Comparison of ENCODE assay signal across 23 mouse cellular contexts in the genomic region with DNA sequence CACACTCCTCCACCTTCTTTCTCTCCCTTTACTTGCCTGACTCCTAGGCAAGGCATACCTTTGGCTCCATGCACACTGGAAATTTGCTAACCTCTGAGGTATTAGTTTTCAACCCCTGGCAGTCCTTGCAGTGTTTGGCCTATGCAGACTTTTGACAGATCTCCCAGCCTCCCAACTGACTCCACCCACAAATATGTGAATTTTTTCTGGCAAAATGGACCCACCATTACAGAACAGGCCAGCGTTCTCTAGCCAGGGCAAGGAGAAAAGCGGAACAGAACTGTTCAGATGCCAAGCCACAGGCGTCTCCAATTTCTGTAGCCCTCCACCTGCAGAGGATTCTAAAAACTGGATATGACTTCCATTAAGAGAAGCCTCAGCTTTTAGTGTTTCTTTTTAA.
A peak's percentile ranks its signal among the peaks of the same experiment; 100 is the strongest.
DNase-seq lines count a peak whose midpoint lies in the region; ATAC-seq and TF ChIP-seq lines count a peak whose summit lies in the region.
"Had no signal": no experiment of that assay in that cellular context is flagged by ENCODE, and none has a peak within 500 bp of the region (broad histone marks: within the 10 kb centered on the region; RNA-seq: fewer than 3 reads in every experiment).

No protein-coding gene starts in this region.

- H3K79me2 ChIP-seq in heart, adult 2 months (replicated peaks; ENCODE audit: control insufficient read depth, insufficient read depth, low read length): no peaks in the 10 kb centered on the region

- intact Hi-C loops in gastrocnemius, adult 2 months (cut with DNase I): no loop called here
- intact Hi-C loops in heart, adult 2 months (cut with DNase I): no loop called here

- peak; percentile 21 for DNase-seq in gastrocnemius, adult 2 months
- DNase-seq in gastrocnemius, postnatal 10 days: no peak
- DNase-seq in limb, embryonic 10.5 days (ENCODE audit: low spot score): no peak
- peak; percentile 93 for DNase-seq in fibroblast of lung, adult 2 months (ENCODE audit: low read depth)
- no peak for DNase-seq in retina, embryonic 14.5 days (ENCODE audit: low spot score)
- DNase-seq in heart, adult 2 months: no peak
- DNase-seq: adrenal gland, postnatal 14 days; B cell, adult 2 months; cerebellum, adult 18-20 months; cerebellum, postnatal 10 days; embryo, embryonic 11 days; kidney, adult 18-20 months had no signal

- no peaks in the 10 kb centered on the region for H3K9me3 ChIP-seq in limb, embryonic 15.5 days
- no peaks in the 10 kb centered on the region for H3K9me3 ChIP-seq in limb, embryonic 10.5 days (replicated peaks)
- H3K9me3 ChIP-seq in embryonic facial prominence, embryonic 13.5 days: no peaks in the 10 kb centered on the region
- H3K9me3 ChIP-seq: embryonic facial prominence, embryonic 15.5 days; forebrain, embryonic 12.5 days; G1E; heart, embryonic 12.5 days; hindbrain, embryonic 10.5 days; intestine, embryonic 15.5 days had no signal

- peaks cover 5% of the 10 kb centered on the region; the same call in 1 of the 2 replicates for H3K36me3 ChIP-seq in limb, embryonic 15.5 days
- no peaks in the 10 kb centered on the region for H3K36me3 ChIP-seq in limb, embryonic 10.5 days
- H3K36me3 ChIP-seq in embryonic facial prominence, embryonic 13.5 days: no peaks in the 10 kb centered on the region
- no peaks in the 10 kb centered on the region for H3K36me3 ChIP-seq in heart, adult 2 months (ENCODE audit: control insufficient read depth, insufficient read depth, low read length)
- H3K36me3 ChIP-seq: embryonic facial prominence, embryonic 15.5 days; forebrain, embryonic 12.5 days; G1E; heart, embryonic 12.5 days; hindbrain, embryonic 10.5 days; intestine, embryonic 15.5 days had no signal

- no peak overlapping the region for H3K27ac ChIP-seq in gastrocnemius, adult 2 months
- no peak overlapping the region for H3K27ac ChIP-seq in limb, embryonic 15.5 days
- H3K27ac ChIP-seq in limb, embryonic 10.5 days: no peak overlapping the region
- H3K27ac ChIP-seq in embryonic facial prominence, embryonic 13.5 days: peak overlapping the region; percentile 62
- H3K27ac ChIP-seq in heart, adult 2 months: no peak overlapping the region
- H3K27ac ChIP-seq: embryonic facial prominence, embryonic 15.5 days; forebrain, embryonic 12.5 days; hindbrain, embryonic 10.5 days; hindbrain, embryonic 14.5 days; intestine, embryonic 15.5 days had no signal

- H3K4me3 ChIP-seq in gastrocnemius, adult 2 months: no peak overlapping the region
- H3K4me3 ChIP-seq in limb, embryonic 15.5 days: no peak overlapping the region
- no peak overlapping the region for H3K4me3 ChIP-seq in limb, embryonic 10.5 days
- no peak overlapping the region for H3K4me3 ChIP-seq in embryonic facial prominence, embryonic 13.5 days
- H3K4me3 ChIP-seq in heart, adult 2 months: no peak overlapping the region
- H3K4me3 ChIP-seq: embryonic facial prominence, embryonic 15.5 days; forebrain, embryonic 12.5 days; heart, embryonic 12.5 days; hindbrain, embryonic 10.5 days; intestine, embryonic 15.5 days had no signal

- 0 out of 2 replicates have a peak, but pooled peaks have one; percentile 35 for ATAC-seq in limb, embryonic 15.5 days (ENCODE audit: insufficient number of reproducible peaks, low FRiP score, low TSS enrichment, low read depth)
- no peak for ATAC-seq in embryonic facial prominence, embryonic 13.5 days (ENCODE audit: insufficient number of reproducible peaks, insufficient read depth, low FRiP score, low TSS enrichment, low read depth)
- ATAC-seq: CD4-positive, CD25-positive, alpha-beta regulatory T cell, adult 4 months; forebrain, embryonic 16.5 days; intestine, embryonic 15.5 days had no signal

- H3K27me3 ChIP-seq in limb, embryonic 15.5 days: no peaks in the 10 kb centered on the region
- H3K27me3 ChIP-seq in limb, embryonic 10.5 days (ENCODE audit: low read depth, poor library complexity, severe bottlenecking): no peaks in the 10 kb centered on the region
- no peaks in the 10 kb centered on the region for H3K27me3 ChIP-seq in embryonic facial prominence, embryonic 13.5 days
- H3K27me3 ChIP-seq in heart, adult 2 months (ENCODE audit: control insufficient read depth, insufficient read depth, low read length): no peaks in the 10 kb centered on the region
- H3K27me3 ChIP-seq: embryonic facial prominence, embryonic 15.5 days; forebrain, embryonic 12.5 days; heart, embryonic 12.5 days; intestine, embryonic 15.5 days had no signal

- no peak overlapping the region for H3K9ac ChIP-seq in limb, embryonic 15.5 days
- H3K9ac ChIP-seq in embryonic facial prominence, embryonic 13.5 days: no peak overlapping the region
- no peak overlapping the region for H3K9ac ChIP-seq in heart, adult 2 months (ENCODE audit: low read depth, low read length)
- H3K9ac ChIP-seq: embryonic facial prominence, embryonic 15.5 days; forebrain, embryonic 12.5 days; heart, embryonic 12.5 days; hindbrain, embryonic 14.5 days; intestine, embryonic 15.5 days had no signal

- no peak for TF ChIP-seq POLR2A in heart, adult 2 months (IDR thresholded peaks at IDR 0.05; ENCODE audit: insufficient read depth, low read depth, low read length)

- no peak for TF ChIP-seq CTCF in gastrocnemius, adult 2 months (IDR thresholded peaks at IDR 0.05)
- TF ChIP-seq CTCF in heart, adult 2 months (IDR thresholded peaks at IDR 0.05): no peak

- 56% methylated on average over 3 of the region's 3 CpGs for WGBS in limb, embryonic 15.5 days
- 93% methylated on average over 3 of the region's 3 CpGs for WGBS in limb, embryonic 10.5 days
- WGBS in embryonic facial prominence, embryonic 13.5 days: 45% methylated on average over 3 of the region's 3 CpGs
- WGBS in heart, adult 2 months: 77% methylated on average over 3 of the region's 3 CpGs

- 0 out of 2 replicates have a peak, but pooled peaks cover 3% of the 10 kb centered on the region for H3K4me1 ChIP-seq in limb, embryonic 15.5 days
- H3K4me1 ChIP-seq in limb, embryonic 10.5 days: peaks cover 7% of the 10 kb centered on the region; the same call in 1 of the 2 replicates
- H3K4me1 ChIP-seq in embryonic facial prominence, embryonic 13.5 days: peaks cover 11% of the 10 kb centered on the region; the same call in 1 of the 2 replicates
- H3K4me1 ChIP-seq in heart, adult 2 months (ENCODE audit: control insufficient read depth, insufficient read depth, low read length): no peaks in the 10 kb centered on the region
- H3K4me1 ChIP-seq: embryonic facial prominence, embryonic 15.5 days; forebrain, embryonic 12.5 days; heart, embryonic 12.5 days; hindbrain, embryonic 10.5 days; intestine, embryonic 15.5 days had no signal

- no peak overlapping the region for H3K4me2 ChIP-seq in limb, embryonic 15.5 days
- H3K4me2 ChIP-seq in embryonic facial prominence, embryonic 13.5 days: no peak overlapping the region
- H3K4me2 ChIP-seq: embryonic facial prominence, embryonic 15.5 days; forebrain, embryonic 12.5 days; heart, embryonic 12.5 days; hindbrain, embryonic 14.5 days; intestine, embryonic 15.5 days had no signal

- TF ChIP-seq EP300 in heart, adult 2 months (IDR thresholded peaks at IDR 0.05; ENCODE audit: insufficient read depth, low read depth, low read length): no peak

Comparison
In these comparisons a context has a peak if more than half of its experiments do, and no peak if none do; other contexts are left out.
1. DNase-seq: peak in gastrocnemius, adult 2 months (single experiment) and fibroblast of lung, adult 2 months (single experiment); none in gastrocnemius, postnatal 10 days (single experiment), limb, embryonic 10.5 days (single experiment), retina, embryonic 14.5 days (single experiment) and heart, adult 2 months (0 of 2).